Mouse (Mus musculus) testis, adult 2 months (tissue): Measurements from ENCODE around the gene Nprl3.
A peak's percentile ranks its signal among the peaks of the same experiment; 100 is the strongest.

ENCODE experiments used
- CTCF ChIP-seq: fragments of 200-500 bp; IDR thresholded peaks from 2 replicates; pipeline ENCODE4 v1.5.1; 2012; ENCODE audit warnings: low read depth, mild to moderate bottlenecking, inconsistent platforms, low read length, moderate library complexity; ENCODE audit not compliant: control insufficient read depth, insufficient read depth, insufficient replicate concordance
- POLR2A ChIP-seq: fragments of 200-500 bp; IDR thresholded peaks from 2 replicates; pipeline ENCODE4 v1.6.1; 2012; ENCODE audit warnings: low read depth, mild to moderate bottlenecking, inconsistent platforms, low read length, moderate library complexity; ENCODE audit not compliant: control insufficient read depth

GRCm38 (mm10) chr11:32216851-32217250 is 50.7 kb downstream of the Nprl3 start:
- peak; percentile 43; the same call in 1 of the 2 replicates for TF ChIP-seq CTCF
- no peak for TF ChIP-seq POLR2A
